Mouse (Mus musculus): ENCODE results near the gene Olfr267. TPM values are rescaled to one million over a fixed set of nuclear protein-coding genes. Genes with fewer than 3 reads are reported as not detected.

Olfr267 gene
- total RNA-seq (2015; ENCODE audit: low replicate concordance): not detected in 2 replicates
- total RNA-seq (2017; ENCODE audit: low replicate concordance): 0.28 TPM in 1 of 2 replicates, not detected in the other

DNA sequence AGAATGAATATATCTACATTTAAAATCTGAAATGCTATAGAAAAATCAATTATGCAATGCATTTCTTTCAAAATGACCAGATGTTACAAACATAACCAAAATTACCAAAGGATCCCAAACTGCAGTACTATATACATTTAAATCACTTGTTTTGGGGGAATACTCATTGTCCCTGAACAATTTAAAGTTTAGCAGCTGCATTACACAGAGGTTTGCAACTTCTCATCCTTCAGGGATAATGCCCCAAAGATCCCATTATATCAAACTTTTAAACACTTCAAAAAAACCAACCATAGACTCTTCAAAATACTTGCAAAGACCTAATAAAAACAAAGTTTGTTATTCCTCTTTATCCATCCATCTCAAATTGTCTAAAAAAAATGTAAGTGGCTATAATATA lies at the start of gene Olfr267:
Olfr267 (minus strand) TSS at position 101 of the 400 bp plus-strand sequence.
- ATAC-seq (replicated peaks; ENCODE audit: low FRiP score, poor library complexity, severe bottlenecking): no peak

DNA sequence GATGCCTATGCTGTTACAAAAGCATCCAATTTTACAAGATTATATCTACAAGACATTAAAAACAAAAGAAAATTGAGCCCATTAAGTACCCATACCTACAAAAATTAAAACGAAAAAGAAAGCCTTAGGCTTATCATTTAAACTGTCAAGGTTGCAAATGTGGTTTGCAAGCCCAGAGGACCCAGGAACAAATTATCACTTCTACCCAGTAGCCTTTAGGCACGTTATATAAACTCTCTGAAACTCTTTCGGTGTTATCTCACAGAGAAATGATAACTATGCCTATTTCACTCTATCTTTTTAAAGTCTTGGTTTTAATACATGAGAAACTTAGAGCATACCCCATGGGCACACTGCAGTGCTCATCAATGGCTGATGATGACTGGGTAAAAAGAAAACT lies 45.4 kb upstream of the Olfr267 start:
- ATAC-seq (replicated peaks; ENCODE audit: low FRiP score, poor library complexity, severe bottlenecking): no peak

GRCm38 (mm10) chr4:58825921-58826320 lies 38.4 kb upstream of the Olfr267 start:
- ATAC-seq (replicated peaks; ENCODE audit: low FRiP score, poor library complexity, severe bottlenecking): no peak

DNA sequence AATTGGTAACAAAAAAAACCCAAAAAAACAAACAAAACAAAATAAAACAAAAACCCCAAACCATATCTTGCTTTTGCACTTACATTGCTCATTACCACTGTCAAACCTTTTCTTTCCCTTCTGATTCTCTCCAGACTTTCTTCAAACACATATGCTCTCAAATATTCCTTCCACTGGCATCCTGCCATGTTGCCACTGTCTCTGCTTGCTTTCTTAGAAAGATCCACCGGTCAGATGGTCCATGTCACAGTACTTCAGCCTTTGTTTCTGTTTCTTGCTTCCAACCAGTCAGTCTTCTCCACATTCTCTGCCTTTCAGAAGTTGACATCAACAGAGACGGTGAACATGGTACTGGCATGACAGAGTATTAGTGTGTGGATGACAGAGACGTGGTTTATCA lies 857 bp downstream of the Olfr267 start:
- ATAC-seq (replicated peaks; ENCODE audit: low FRiP score, poor library complexity, severe bottlenecking): no peak

GRCm38 (mm10) chr4:58763417-58763816 lies 24.1 kb downstream of the Olfr267 start:
- ATAC-seq (replicated peaks; ENCODE audit: low FRiP score, poor library complexity, severe bottlenecking): no peak

DNA sequence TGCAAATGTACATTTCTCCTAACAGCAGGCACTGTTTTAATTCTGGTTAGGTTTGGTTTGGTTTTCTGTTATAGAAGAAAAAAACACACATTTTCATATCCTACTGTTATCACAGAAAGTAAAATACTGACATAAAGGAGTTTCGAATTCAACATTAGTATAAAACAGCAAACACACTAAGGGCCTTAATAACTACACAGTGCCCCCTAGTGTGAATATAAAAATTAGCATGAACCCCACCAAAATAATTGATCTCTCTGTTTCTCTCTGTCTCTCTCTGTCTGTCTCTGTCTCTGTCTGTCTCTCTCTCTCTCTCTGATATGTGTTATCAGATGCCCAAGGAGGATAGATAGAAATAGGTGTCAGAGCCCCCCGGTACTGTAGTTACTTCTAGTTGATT lies 38.0 kb downstream of the Olfr267 start:
- no peak for ATAC-seq (replicated peaks; ENCODE audit: low FRiP score, poor library complexity, severe bottlenecking)

- ATAC-seq (replicated peaks; ENCODE audit: low FRiP score, poor library complexity, severe bottlenecking): no peak
Observed at GRCm38 (mm10) chr4:58749101-58749500, 38.4 kb downstream of the Olfr267 start.

- no peak for ATAC-seq (replicated peaks; ENCODE audit: low FRiP score, poor library complexity, severe bottlenecking)
Observed at GRCm38 (mm10) chr4:58745583-58746222, 41.8 kb downstream of the Olfr267 start.

- no peak for ATAC-seq (replicated peaks; ENCODE audit: low FRiP score, poor library complexity, severe bottlenecking)
Observed at GRCm38 (mm10) chr4:58736867-58737633, 50.5 kb downstream of the Olfr267 start.

Other genes starting within 250 kb of the Olfr267 start
- 0.58 TPM in 1 of 2 replicates, not detected in the other for gene Lpar1, start 233.8 kb downstream of the Olfr267 start, total RNA-seq (2015; ENCODE audit: low replicate concordance)
- 0.17 TPM in 1 of 2 replicates, not detected in the other for gene Lpar1, start 233.8 kb downstream of the Olfr267 start, total RNA-seq (2017; ENCODE audit: low replicate concordance)
- gene Ecpas, start 125.0 kb upstream of the Olfr267 start, total RNA-seq (2015; ENCODE audit: low replicate concordance): 21.9 and 26.1 TPM in 2 replicates
- 19.1 and 27.2 TPM in 2 replicates for gene Ecpas, start 125.0 kb upstream of the Olfr267 start, total RNA-seq (2017; ENCODE audit: low replicate concordance)
- gene Zkscan16, start 155.9 kb upstream of the Olfr267 start, total RNA-seq (2015; ENCODE audit: low replicate concordance): not detected in 2 replicates
- not detected in 2 replicates for gene Zkscan16, start 155.9 kb upstream of the Olfr267 start, total RNA-seq (2017; ENCODE audit: low replicate concordance)
- 14.6 and 25.0 TPM in 2 replicates for gene Ptgr1, start 199.4 kb upstream of the Olfr267 start, total RNA-seq (2015; ENCODE audit: low replicate concordance)
- gene Ptgr1, start 199.4 kb upstream of the Olfr267 start, total RNA-seq (2017; ENCODE audit: low replicate concordance): 6.0 and 8.3 TPM in 2 replicates
- gene Dnajc25, start 207.3 kb upstream of the Olfr267 start, total RNA-seq (2015; ENCODE audit: low replicate concordance): 2.9 and 3.1 TPM in 2 replicates
- 3.3 and 4.2 TPM in 2 replicates for gene Dnajc25, start 207.3 kb upstream of the Olfr267 start, total RNA-seq (2017; ENCODE audit: low replicate concordance)
- not detected in 2 replicates for gene Gm20503, start 215.5 kb upstream of the Olfr267 start, total RNA-seq (2015; ENCODE audit: low replicate concordance)
- not detected in 2 replicates for gene Gm20503, start 215.5 kb upstream of the Olfr267 start, total RNA-seq (2017; ENCODE audit: low replicate concordance)
- gene Gng10, start 247.4 kb upstream of the Olfr267 start, total RNA-seq (2015; ENCODE audit: low replicate concordance): 27.2 and 34.6 TPM in 2 replicates
- 11.2 and 17.6 TPM in 2 replicates for gene Gng10, start 247.4 kb upstream of the Olfr267 start, total RNA-seq (2017; ENCODE audit: low replicate concordance)